Mouse (Mus musculus) left cerebral cortex, adult 11 months (tissue): ENCODE results near the gene Ttyh1.
"Not testable (repeated sequence)": the region's sequence is repeated elsewhere in the genome, so short reads cannot be mapped to it uniquely, and the experiment has no call there.

Source experiments
- DNase-seq: peaks from one replicate; pipeline ENCODE4 v3.0.0; 2022; ENCODE audit warnings: low spot score

Ttyh1 gene

DNA sequence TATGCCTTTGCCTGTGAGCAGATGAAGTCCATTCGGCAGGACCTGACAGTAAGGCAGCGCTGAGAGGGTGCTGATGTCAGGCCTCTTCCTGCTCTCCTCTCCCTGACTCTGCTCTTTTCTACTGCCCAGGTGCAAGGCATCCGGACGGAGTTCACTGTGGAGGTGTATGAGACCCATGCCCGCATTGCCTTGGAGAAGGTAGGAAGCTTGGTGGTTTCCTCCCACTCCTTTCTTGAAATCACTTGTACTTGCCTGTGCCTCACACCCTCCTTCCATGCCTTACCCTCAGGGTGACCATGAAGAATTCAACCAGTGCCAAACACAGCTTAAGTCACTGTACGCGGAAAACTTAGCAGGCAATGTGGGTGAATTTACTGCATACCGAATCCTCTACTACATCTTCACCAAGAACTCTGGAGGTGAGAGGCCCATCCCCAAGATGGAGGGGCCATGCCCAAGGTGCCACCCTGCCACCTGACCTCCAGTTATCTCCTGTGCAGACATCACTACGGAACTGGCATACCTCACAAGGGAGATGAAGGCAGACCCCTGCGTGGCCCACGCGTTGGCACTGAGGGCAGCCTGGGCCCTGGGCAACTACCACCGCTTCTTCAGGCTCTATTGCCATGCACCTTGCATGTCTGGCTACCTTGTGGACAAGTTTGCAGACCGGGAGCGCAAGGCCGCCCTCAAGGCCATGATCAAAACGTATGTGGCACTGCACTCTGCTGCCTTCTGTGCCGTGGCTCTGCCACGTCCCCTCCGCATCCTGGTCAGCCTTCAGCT, 25.8 kb downstream of the Ttyh1 start:
- no peak for DNase-seq

DNA sequence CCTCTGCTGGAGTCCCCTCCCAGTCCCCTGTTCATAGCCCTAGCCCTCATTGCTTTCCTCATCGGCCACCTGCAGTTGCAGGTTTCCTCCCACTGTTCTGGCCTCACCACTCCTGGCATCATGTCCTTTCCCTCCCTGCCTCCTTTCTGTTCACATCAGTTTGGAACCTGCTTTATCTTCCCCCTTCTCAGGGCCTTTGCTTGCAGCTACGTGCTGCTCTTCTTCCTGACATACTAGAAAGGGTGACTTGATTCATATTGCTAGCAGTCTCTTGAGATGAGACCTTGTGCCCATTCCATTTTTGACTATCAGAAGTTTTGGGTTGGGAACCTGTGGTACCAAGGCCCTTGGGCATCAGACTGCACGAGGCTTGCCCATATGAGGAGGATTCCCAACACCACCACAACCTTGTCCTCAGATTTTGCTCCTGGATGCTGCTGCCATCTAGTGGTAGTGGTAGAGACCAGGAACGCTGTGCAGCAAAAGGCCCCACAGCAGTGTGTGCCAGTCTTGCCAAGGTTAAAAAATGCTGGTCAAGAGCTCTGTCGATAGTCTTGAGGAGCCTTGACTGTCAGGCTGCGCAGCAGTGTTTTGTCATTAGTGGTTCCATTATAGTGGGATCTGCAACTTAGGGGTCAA, 26.5 kb downstream of the Ttyh1 start:
- no peak for DNase-seq

- no peak for DNase-seq
Observed at GRCm38 (mm10) chr7:4146241-4147180, 27.3 kb downstream of the Ttyh1 start.

DNA sequence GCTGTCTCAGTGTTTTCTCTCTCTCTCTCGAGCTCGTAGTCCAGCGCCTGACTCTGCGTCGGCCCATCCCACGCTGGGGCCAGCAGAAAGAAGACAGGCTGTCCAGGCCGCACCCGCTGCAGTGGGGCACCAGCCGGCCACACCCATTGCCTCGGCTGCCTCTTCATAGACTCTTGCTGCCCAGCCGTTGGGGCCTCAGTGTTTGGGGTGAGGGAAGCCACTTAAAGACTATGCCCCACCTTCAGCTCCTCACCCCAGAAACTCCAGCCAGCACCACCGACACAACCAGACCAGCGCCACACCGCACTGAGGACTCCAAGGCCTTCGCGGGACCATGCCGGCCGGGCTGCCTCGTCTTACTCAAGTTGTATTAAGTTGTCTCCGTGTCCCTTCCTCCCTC, 28.2 kb downstream of the Ttyh1 start:
- DNase-seq, result no peak

DNA sequence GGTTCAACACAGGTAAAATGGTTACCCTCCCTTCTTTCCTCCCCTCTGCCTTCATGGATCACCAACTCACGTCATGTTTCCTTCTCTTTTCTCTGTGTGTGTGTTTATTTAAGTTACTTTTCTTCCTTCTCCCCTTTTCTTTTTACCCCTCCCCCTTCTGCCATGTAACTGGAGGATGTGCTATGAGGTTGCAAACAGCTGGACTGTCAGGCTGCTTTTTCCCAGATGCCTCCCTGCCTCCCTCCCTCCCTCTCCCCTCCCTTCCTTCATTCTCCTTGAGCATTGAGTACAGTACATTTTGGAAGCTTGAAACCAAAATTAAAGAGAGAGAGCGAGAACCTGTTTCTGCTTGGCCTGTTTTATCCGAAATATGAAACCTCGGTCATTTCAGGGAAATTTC, 28.6 kb downstream of the Ttyh1 start:
- DNase-seq, result no peak

DNA sequence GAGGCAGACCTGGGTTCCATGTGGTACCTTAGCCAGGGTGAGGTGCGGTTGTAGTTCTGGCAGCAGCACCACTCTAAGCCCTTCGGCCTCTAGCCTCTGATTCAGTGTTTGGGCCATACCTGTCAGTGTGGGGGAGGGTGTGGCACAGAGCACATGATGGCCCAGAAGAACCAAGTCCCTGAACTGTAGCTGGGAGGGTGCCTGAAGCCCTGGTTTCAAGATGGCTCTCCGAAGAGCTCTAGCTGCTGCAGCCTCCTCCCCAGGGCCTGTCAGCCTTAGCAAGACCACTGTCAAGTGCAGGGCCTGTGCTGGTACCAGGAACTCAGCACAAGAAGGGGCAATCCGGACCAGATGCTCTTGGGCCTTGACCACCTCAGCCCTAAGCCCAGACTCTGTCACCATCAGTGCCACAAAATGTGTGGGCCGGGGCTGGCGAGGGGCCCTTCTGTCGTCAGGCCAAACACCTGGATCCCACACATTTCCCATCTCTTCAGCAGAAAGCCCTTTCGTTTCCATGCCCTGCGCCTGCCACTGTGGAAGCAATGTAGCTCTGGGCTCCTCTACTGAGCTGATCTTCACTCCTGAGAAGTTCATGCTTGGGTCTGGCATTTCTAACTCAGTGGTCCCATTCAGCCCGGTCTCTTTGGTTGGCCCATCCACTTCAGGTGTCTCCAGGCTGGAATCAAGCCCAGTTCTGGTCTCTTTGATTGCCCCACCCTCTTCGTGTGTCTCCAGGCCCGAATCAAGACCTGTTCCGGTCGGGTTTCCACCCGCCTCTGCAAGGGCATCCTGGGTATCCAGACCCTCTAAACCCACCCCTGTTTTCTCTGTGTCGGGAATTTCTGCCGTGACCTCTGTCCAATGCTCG, 29.4 kb downstream of the Ttyh1 start:
- no peak for DNase-seq

DNA sequence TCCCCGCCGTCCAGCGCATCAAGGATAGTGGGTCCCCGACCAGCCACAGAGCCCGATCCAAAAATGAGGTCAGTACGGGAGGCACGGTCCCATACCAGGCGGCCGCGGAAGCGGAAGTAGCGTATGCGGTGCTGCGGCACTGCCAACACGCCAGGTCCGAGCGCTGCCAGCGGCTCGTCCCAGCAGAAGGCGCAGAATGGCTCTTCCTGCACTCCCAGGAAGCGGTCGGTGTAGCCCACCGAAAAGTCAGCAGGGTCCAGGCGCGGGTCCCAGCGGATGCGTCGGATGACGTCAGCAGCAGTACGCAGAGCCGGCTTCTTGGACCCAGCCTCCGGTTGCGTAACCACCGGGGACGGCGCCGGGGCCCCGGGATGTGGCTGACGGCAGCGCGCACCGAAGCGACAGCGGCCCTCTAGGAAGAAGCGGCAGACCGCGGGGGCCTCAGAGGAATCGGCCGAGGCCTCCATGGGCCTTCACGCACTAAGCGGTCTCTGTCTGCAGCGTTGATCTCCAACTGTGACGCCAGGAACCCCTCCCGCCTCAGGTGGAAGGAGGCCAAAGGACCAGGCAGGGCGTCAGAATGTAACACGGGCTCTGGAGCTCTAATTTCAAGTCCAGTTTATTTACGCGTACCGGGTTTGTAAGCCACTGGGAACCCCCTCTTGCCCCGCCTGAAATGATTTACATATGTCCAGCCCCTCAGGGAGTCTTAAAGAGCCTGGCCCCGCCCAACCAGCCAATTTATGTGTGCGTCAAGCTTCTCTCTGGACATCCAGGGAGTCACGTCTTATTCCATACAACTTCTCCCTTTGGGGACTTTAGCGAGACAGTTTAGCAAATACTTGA, 30.2 kb downstream of the Ttyh1 start:
- DNase-seq, result peak; percentile 76

DNA sequence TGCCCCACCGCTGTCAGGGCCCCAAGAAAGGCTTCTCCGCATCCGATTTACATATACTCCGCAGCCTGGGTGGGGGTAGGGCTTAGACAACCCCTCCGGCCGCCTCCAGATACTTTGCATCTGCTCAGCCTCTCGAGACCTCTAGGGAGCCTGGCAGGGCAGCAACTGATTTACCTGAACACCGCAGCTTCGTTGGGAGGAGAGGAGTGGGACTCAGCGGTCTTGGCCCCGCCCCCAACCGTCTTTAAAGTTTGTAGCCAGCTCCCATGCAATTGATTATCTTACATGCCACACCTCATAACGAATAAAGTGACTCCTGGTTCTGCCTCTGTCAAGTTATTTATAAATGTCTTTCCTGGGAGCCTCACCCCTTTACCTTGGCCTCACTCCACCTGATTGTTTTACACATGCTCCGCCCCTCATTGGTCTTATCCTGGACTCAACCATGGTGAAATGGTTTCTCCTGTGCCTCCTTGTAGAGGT, 30.9 kb downstream of the Ttyh1 start, which contains the start of gene Leng9:
Gene Leng9 (minus strand): TSS at position 316 of the 483 bp plus-strand sequence.
- no peak for DNase-seq

DNA sequence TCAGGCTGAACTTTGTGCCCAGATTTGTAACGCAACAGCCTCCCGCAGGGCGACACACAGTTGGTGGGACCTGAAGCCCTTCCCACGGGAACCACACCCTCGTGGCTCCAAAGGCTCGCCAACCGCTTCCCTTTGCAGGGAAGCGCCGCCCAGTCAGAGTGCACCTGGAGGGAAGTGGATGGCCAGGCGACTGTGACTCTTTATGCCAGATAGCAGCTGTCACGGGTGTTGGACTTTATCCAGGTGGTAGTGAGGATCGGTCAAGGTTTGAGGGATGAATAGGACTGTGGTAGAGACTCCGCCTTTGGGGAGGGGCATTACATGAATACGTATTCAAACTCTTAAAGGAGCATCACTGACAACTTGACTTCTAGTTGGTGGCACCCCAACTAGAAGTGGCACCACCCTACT, 31.6 kb downstream of the Ttyh1 start:
- DNase-seq, result no peak

DNA sequence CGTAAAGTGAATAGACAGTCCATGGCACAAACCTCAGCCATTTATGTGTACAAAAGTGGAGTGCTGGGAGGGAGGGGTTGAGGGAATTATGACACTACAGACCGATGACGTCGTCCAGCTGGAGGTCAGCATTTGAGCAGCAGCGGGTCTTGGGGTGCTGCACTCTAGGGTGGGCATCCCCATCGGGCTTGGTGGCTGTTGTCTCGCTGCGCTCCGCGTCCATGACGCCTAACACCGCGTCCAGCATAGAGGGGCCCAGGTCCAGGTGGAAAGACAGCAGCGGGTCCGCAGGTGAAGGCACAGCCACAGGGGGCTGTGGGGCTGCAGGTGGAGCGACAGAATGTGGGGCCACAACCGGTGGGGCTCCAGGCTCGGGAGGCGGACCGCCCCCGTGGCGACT, 32.0 kb downstream of the Ttyh1 start:
- no peak for DNase-seq

DNA sequence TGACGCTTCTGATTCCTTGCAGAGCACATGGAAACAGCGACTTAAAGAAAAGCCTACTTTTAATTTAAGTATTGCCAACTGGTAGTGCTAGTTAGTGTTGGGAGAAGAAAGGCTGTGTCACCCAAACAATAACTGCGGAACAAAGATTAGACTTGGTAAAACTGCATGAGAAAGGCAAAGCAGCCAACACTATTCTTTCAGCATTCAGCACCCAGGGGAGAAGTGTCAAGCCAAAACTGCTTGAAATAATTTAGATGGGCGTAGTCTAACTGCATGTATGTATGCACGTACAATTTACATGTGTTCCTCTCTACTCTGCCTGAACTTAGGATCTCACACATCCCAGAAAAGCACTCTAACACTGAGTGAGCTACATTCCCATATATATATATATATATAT, 35.1 kb downstream of the Ttyh1 start:
- no peak for DNase-seq

GRCm38 (mm10) chr7:4154976-4155375, 35.8 kb downstream of the Ttyh1 start:
- no peak for DNase-seq

DNA sequence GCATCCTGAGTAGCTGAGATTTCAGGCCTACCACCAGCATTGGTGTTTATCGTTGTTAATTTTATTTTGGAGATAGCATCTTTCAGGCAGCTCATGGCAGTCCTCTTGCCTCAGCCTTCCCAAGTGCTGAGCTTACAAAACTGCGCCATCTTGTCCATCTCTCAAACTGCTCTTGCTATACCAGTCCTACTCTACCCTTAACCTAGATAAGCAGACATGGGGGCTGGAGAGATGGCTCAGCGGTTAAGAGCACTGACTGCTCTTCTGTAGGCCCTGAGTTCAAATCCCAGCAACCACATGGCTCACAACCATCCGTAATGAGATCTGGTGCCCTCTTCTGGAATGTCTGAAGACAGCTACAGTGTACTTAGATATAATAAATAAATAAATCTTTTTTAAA, 42.4 kb downstream of the Ttyh1 start:
- DNase-seq, result not testable (repeated sequence)

- no peak for DNase-seq
Observed at GRCm38 (mm10) chr7:4163571-4164072, 44.4 kb downstream of the Ttyh1 start.

GRCm38 (mm10) chr7:4164090-4164910, 45.1 kb downstream of the Ttyh1 start, which contains the start of gene Cdc42ep5:
Cdc42ep5 (minus strand) TSS chr7:4164860.
- DNase-seq, result no peak

DNA sequence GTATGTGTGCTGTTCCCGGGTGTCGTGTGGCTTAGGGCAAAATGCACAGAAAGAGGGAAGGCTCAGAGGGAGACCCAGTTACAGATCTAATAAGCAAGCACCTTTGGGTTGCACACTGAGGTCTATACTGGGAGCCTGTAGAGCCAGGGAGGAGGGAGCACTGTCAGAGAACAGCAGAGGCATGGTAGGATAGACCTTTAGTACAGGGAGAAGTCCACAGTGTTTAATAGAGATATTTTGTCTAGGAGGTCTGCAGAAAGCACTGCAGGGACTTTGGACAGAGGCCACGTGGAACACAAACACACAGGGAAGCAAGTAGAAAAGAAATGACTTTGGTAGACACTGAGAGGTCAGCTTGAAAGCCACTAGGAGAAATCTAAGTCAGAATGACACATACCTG, 46.1 kb downstream of the Ttyh1 start:
- DNase-seq, result no peak

DNA sequence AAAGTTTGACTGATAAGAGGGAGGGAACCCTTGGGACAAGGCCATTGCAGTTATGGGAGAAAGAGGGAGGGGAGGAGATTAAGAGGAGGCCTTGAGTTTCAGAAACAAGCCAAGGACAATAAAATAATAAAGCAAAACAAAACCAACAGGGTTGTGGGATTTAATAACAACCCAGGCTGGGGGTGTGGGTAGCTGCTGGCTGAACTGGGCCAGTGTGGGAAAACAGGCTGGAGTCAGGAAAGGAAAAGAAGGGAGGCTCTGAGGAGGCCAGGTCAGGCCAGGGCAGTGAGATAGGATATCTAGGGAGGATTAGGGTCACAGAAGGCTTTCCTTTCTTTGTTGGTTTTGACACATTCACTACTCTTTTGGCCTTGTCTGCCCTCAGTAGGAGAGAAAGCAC, 47.9 kb downstream of the Ttyh1 start:
- no peak for DNase-seq

GRCm38 (mm10) chr7:4170193-4170938, 51.2 kb downstream of the Ttyh1 start:
- no peak for DNase-seq

- DNase-seq, result no peak
Observed at GRCm38 (mm10) chr7:4178438-4178837, 59.2 kb downstream of the Ttyh1 start.
